Mouse (Mus musculus) layer of hippocampus, adult 2 months (tissue): ENCODE data around the gene Mpped2. TPM values are rescaled to one million over a fixed set of nuclear protein-coding genes. Genes with fewer than 3 reads are reported as not detected.

ENCODE experiments used
- DNase-seq, 2 experiments: peaks; one replicate each; pipeline ENCODE4 v3.0.0; 2022; ENCODE audit warnings: low spot score in 2 of 2
- H3K27ac ChIP-seq: fragments of 200-600 bp; 2 replicates; pipeline ENCODE4 v1.8.1; 2022
- H3K4me3 ChIP-seq: fragments of 200-600 bp; 2 replicates; pipeline ENCODE4 v1.8.1; 2022; ENCODE audit warnings: mild to moderate bottlenecking
- CTCF ChIP-seq: fragments of 200-600 bp; conservative IDR thresholded peaks from 2 replicates; pipeline ENCODE4 v1.8.1; 2022; ENCODE audit warnings: antibody characterized with exemption, mild to moderate bottlenecking, moderate library complexity
- total RNA-seq, 2 experiments: library from RNA; stranded (reverse); gene quantifications; 2 replicates each; pipeline ENCODE4 v1.2.3; 2021

Mpped2 gene
- total RNA-seq, 2 experiments from 2014 or later, result 36.9 to 42.7 TPM

DNA sequence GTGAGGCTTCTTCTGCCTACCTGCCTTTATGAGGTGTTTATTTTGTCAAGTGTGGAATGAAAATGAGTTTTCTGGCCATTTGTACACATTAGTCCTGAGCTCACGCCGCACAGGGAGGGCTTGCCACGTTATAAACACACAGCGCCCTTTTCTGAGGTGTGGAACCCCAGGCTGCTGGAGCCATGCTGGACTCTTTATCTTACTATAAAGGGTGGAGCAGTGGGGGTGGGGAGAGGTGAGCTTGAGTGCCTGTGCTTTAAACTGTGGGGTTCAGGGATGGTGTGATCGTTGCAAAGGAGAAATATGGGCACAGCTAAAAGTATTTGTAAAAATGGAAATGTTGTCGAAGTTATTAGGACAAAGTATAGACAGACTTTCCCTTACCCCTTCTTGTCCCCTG is 18.4 kb downstream of the Mpped2 start:
- no peak for TF ChIP-seq CTCF
- H3K4me3 ChIP-seq, result no peak overlapping the region
- H3K27ac ChIP-seq, result no peak overlapping the region
- DNase-seq, result no peak

DNA sequence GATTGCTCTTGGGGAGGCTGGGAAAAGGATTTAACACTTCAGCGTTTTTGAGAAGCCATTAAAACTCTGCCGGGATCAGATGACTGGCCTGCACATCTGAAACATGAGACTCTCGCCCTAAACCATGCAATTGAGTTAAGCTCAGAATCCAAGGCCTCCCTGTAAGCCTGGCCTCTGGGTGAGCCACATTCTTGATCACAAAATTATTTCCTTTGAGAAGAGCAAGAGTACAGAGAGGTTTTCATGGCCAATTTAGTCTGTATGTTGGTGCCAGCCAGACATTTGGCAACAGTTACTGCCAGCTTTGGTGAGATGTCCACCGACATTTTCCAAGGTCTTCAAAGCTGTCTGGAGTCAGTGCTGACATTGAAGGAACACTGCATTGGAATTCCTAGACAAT is 20.1 kb downstream of the Mpped2 start:
- Histone ChIP-seq H3K4me3 (no peak overlapping the region), H3K27ac (no peak overlapping the region)
- no peak for TF ChIP-seq CTCF
- DNase-seq, result no peak

DNA sequence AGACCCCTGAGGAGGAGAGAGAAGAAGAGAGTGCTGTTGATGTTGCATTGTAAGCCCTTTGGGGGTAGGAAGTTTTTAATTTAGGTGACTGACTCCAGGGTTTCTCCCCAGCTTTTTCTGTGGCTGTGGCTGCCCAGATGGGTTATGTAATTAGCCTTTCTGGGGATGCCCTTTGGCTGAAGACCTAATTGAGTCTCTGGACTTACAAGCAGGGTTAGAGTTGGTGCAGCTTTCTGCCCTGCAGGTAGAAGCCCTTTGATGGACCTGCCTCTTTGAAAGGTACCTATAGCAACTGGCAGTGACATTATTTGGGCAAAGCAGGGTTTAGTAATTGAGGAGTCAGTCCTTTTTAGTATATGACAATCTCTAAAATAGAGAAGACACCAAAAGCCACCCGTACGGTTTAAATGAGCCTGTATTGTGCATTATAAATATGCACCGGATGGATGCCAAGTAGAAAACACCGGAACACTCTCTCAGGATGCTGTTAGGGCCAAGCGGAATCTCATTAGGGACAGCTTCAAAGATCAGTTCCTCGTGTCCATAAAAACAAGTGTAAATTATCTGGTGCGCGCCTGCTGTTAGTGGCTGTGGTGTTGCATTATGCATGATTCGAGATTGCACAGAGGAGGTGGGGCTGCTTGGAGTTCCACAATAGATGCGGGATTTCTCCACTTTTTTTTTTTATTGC is 22.8 kb downstream of the Mpped2 start:
- Histone ChIP-seq H3K27ac (peak overlapping the region; percentile 33; the same call in 1 of the 2 replicates), H3K4me3 (peak overlapping the region; percentile 20)
- TF ChIP-seq CTCF, result no peak
- DNase-seq, result no peak

DNA sequence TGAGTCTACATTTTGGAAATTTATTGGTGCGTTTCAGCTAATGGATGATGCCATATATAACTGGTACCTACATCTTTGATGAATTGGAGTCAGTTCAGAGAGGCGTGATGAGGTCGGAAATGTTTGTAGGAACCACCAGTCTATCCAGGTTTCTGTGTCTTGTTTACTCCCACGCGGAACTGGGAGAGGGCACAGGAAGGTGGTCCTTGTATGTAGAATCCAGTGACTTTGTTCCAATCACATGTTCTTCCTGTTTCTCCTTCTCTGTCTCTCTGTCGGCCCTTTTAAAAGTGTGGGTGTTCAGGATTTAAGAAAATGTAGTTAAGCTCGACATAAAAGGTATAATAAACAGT is 23.3 kb downstream of the Mpped2 start:
- no peak for DNase-seq
- no peak overlapping the region for H3K27ac ChIP-seq
- TF ChIP-seq CTCF, result no peak
- H3K4me3 ChIP-seq, result peak overlapping the region; percentile 20

DNA sequence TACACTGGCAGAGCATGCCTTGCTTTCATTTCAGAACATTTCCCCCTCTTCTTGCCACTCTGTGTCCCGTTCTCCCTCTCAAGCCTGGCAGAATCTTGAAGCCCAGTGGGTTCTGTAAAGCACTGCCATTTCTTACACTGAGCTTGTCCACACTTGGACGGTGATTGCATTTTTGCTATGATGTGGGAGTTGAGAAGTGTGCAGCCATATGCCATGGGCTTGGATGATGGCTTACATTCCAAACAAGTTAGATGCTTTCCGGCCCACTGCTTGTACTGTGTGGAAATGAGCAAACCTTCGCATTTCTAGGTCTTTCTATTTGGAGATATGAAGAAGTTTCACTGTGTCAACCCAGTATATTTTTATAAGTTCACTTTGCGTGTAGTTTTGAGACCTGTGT is 25.8 kb downstream of the Mpped2 start:
- no peak for TF ChIP-seq CTCF
- Histone ChIP-seq H3K4me3 (no peak overlapping the region), H3K27ac (peak overlapping the region; percentile 23; the same call in 1 of the 2 replicates)
- DNase-seq, result no peak

DNA sequence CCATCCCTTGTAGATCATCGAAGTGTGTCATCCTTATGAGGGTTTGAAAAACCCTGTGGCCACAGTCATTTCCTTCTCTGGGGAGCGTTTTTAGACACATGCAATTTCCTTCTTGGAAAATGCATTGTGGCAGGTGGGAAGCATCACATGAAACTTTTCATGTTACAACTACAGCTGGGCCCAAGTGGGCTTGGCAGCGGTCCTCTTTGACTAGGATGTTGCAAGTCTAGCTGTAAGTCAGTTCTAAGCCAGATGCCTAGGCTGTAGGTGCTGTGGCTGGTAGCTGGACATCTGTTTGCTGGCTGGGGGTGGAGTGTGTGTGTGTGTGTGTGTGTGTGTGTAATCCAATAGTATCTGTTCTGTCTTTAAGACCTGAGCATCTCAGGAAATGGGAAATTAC is 26.4 kb downstream of the Mpped2 start:
- no peak overlapping the region for H3K4me3 ChIP-seq
- DNase-seq, result no peak
- no peak for TF ChIP-seq CTCF
- H3K27ac ChIP-seq, result peak overlapping the region; percentile 23; the same call in 1 of the 2 replicates

DNA sequence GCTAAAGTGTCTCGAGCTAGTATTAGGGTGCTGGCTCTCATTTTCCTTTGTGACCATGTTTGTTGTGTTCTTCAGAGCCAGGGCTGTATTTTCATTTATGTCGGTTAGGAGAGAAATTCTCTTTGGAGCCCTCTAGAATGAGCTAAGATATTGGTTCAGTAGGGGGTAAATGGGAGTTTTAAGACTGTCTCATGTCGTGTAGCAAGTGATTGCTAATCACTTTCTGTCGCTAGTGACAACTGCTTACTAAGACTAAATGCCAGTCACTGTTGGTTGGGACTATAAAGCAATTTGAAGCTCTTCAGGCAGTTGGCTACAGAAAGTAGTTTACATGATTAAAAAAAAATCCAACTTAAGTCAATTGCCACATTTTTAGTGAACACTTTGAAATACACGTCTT is 27.6 kb downstream of the Mpped2 start:
- H3K4me3 ChIP-seq, result no peak overlapping the region
- DNase-seq, result no peak
- TF ChIP-seq CTCF, result no peak
- peak overlapping the region; percentile 56; the same call in 1 of the 2 replicates for H3K27ac ChIP-seq

DNA sequence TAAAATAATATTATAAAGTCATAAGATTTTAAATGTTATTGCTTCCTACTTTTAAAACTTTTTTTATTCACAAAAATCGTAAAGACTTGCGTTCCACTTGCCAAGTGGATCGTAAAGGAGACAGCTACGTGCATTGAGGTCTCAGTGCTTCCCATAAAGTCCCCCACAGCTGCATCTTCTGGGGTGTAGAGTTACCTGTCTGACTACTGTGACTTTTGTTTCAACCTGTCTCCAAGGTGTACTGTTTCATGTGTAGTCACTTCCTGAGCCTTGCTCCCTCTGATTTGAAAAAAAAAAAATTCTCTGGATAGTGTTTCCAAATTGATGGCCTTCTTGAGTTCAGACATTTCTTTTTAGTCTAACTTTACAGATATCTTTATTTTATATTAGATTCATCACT is 29.0 kb downstream of the Mpped2 start:
- Histone ChIP-seq H3K27ac (no peak overlapping the region), H3K4me3 (no peak overlapping the region)
- DNase-seq, result no peak
- no peak for TF ChIP-seq CTCF

DNA sequence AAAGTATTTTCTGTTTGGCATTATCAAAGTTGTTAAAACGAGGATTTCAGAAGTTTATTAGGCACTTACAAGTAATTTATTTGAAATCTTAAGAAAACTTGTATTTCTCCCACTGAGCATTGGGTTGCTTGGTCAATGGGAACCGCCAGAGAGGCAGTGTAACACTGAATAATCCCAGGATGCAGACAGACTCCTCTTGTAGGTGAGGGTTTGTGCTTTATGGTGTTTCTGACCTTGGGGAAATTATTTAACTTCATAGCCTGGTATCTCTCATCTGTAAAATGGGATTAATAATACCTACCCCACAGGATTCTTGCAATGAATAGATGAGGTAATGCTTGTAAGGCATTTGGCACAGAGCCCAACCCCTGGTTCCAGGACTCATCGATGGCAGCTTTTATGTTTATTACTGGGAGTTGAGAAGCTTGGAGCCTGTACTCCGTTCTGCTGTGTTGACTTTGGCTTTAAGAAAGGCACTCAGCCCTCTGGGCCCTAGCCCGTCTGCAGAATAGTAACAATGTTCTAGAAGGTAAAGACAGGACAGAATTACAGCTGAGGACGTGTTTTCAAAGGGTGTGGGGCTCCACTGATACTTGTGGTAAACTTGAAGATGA is 37.0 kb downstream of the Mpped2 start:
- Histone ChIP-seq H3K27ac (peak overlapping the region; percentile 43; the same call in 1 of the 2 replicates), H3K4me3 (no peak overlapping the region)
- no peak for DNase-seq
- TF ChIP-seq CTCF, result no peak

DNA sequence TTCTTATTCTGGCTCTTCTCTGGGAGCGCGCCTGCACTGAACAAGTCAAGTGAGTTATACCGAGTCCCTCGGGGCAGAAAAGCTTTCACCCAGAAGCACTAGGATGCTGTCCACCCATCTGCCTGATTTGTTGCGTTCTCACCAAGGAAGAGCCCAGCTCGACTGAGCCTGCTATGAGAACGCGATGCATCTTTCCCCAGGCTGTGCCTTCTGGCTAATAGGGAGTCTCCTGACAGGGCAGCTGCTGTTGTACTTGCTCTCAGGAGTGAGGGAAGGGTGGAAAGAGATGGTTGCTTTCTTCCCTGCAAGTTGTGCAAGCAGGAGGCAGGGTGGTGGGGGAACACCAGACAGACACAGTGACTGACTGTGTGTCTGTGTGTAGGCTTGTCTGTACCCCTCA is 37.5 kb downstream of the Mpped2 start:
- peak overlapping the region; percentile 43; the same call in 1 of the 2 replicates for H3K27ac ChIP-seq
- no peak overlapping the region for H3K4me3 ChIP-seq
- no peak for TF ChIP-seq CTCF
- DNase-seq, result peak in 1 of 2 experiments; percentile 45

DNA sequence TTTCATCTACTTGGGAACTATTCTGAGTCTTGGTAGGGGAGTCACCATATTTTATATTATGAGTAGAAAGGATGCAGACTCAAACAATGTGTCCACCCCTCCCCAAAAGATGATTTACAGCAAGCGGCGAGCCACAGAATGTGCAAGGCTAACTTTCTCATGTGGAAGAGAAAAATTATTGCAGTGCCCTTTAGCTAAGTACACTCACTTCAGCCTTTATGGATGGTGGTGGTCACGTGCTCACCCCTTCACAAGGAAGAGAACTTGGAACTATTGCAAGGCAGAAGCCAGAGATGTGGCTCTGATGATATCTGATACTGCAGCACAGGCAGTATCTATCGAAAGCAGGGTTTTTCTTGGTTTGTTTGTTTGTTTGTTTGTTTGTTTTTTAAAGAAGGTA is 38.4 kb downstream of the Mpped2 start:
- DNase-seq, result no peak

DNA sequence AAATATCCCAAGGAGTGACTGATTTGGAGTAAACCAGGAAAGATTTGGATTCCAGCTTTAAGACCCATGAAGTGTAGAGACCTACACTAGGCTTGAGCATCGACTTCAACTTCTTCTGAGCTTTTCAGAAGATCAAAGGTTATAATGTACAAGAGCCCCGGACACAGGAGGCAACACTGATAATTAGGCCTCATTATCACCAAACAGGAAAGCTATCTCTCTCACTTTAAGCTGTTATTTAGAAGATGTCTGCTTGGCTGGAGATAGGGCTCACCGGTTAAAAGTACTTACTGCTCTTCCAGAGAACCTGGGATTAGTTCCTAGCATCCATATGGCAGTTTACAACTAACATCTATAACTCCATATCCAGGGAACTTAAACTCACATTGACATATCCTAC is 39.1 kb downstream of the Mpped2 start:
- Histone ChIP-seq H3K27ac (no peak overlapping the region), H3K4me3 (no peak overlapping the region)
- DNase-seq, result no peak
- no peak for TF ChIP-seq CTCF

More for the DNA sequence above, 38.4 kb downstream of the Mpped2 start:
- no peak overlapping the region for H3K4me3 ChIP-seq
- no peak overlapping the region for H3K27ac ChIP-seq
- no peak for TF ChIP-seq CTCF

DNA sequence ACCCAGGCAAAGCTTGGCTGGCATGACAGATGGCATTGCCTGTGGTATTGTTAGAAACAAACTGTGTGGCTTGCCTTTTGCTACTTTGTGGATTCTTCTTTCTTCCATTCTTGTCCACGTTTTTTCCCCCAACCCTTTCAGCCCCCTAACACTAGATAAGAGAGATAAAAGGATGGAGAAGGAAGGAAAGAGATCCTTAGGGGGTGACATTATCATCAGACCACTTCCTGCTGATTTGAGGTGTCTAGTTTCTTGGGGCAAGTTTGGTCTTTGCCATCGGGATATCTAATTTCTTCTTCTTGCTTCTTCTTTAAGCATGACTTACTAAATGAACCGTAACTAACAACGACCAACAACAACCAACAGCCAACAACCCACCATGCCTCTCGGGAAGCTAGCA is 40.3 kb downstream of the Mpped2 start:
- H3K27ac ChIP-seq, result no peak overlapping the region
- no peak overlapping the region for H3K4me3 ChIP-seq
- DNase-seq, result no peak
- no peak for TF ChIP-seq CTCF

DNA sequence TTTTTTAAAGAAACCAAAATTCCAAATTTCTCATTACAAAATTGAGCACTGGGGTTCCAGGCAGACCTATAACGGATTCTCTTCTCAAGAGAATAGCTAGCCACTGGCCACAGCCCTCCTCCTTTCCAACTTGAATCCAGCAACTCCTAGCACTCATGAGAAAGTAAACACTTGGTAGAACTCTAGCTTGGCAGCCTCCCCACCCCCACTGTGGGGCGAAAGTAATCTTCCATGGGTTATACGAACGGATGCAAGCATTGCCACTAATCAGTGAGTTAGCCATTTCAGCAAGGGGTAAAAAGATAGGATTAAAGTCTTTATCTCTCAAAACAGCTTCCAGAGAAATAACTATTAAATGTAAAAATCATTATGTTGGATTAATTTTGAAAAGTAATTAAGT is 40.9 kb downstream of the Mpped2 start:
- Histone ChIP-seq H3K27ac (no peak overlapping the region), H3K4me3 (no peak overlapping the region)
- TF ChIP-seq CTCF, result no peak
- DNase-seq, result no peak

DNA sequence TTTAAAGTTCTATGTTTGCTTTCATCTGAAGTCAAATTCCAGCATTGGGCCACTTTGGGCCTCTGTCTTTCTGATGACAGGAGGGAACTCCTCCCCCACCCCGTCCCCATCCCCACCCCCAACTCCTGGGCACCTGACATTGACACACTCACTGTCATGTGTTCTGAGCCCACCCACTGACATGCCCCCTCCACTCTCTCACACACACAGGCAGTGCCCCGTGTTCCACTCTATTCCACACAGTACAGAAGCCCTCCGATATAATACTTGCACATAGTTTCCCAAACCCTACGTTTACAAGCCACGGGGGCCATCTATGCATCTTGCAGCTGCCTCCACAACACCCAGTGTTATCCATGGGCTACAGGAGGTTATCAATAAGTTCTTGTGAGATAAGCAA is 42.1 kb downstream of the Mpped2 start:
- DNase-seq, result no peak
- TF ChIP-seq CTCF, result no peak
- Histone ChIP-seq H3K27ac (no peak overlapping the region), H3K4me3 (no peak overlapping the region)
